Mouse (Mus musculus): ENCODE measurements at regions not wholly inside any gene's neighbourhood (a gene's known extent, or its start where the extent isn't known, plus 50 kb on each side); places are given as distances from the start of the nearest gene placed in this dataset.

GRCm38 (mm10) chr8:126808496-126808895 is 137.1 kb downstream of the Tomm20 start:
- no peak for DNase-seq (ENCODE audit: low read depth)

GRCm38 (mm10) chr8:126807171-126807768 is 138.4 kb downstream of the Tomm20 start:
- no peak for DNase-seq (ENCODE audit: low read depth)

GRCm38 (mm10) chr8:126806591-126806990 is 139.1 kb downstream of the Tomm20 start:
- no peak for DNase-seq (ENCODE audit: low read depth)

- DNase-seq (ENCODE audit: low read depth): no peak
These were observed 139.5 kb downstream of the Tomm20 start for GRCm38 (mm10) chr8:126806181-126806560.

- no peak for DNase-seq (ENCODE audit: low read depth)
These were observed 140.1 kb downstream of the Tomm20 start for GRCm38 (mm10) chr8:126805365-126806180.

GRCm38 (mm10) chr8:126804115-126804514 is 141.5 kb downstream of the Tomm20 start:
- DNase-seq (ENCODE audit: low read depth): no peak

- DNase-seq (ENCODE audit: low read depth): no peak
These were observed 143.0 kb downstream of the Tomm20 start for GRCm38 (mm10) chr8:126802641-126803040.

- no peak for DNase-seq (ENCODE audit: low read depth)
These were observed 144.7 kb downstream of the Tomm20 start for GRCm38 (mm10) chr8:126800976-126801375.

GRCm38 (mm10) chr8:126797571-126798334 is 147.9 kb downstream of the Tomm20 start:
- DNase-seq (ENCODE audit: low read depth): peak; percentile 71

GRCm38 (mm10) chr8:126793657-126794056 is 152.0 kb downstream of the Tomm20 start:
- DNase-seq (ENCODE audit: low read depth): no peak

- DNase-seq (ENCODE audit: low read depth): no peak
These were observed 154.6 kb downstream of the Tomm20 start for GRCm38 (mm10) chr8:126791069-126791468.

- no peak for DNase-seq (ENCODE audit: low read depth)
These were observed 155.4 kb downstream of the Tomm20 start for GRCm38 (mm10) chr8:126790214-126790613.

- no peak for DNase-seq (ENCODE audit: low read depth)
These were observed 156.6 kb downstream of the Tomm20 start for GRCm38 (mm10) chr8:126789076-126789475.

- no peak for DNase-seq (ENCODE audit: low read depth)
These were observed 157.0 kb downstream of the Tomm20 start for GRCm38 (mm10) chr8:126788669-126789068.

- DNase-seq (ENCODE audit: low read depth): no peak
These were observed 158.2 kb downstream of the Tomm20 start for GRCm38 (mm10) chr8:126787398-126787797.

GRCm38 (mm10) chr8:126785211-126785610 is 160.4 kb downstream of the Tomm20 start:
- DNase-seq (ENCODE audit: low read depth): no peak

- DNase-seq (ENCODE audit: low read depth): no peak
These were observed 161.0 kb downstream of the Tomm20 start for GRCm38 (mm10) chr8:126784604-126785003.

- no peak for DNase-seq (ENCODE audit: low read depth)
These were observed 161.8 kb downstream of the Tomm20 start for GRCm38 (mm10) chr8:126783703-126784440.

GRCm38 (mm10) chr8:126778673-126779072 is 167.0 kb downstream of the Tomm20 start:
- no peak for DNase-seq (ENCODE audit: low read depth)

- DNase-seq (ENCODE audit: low read depth): no peak
These were observed 167.5 kb downstream of the Tomm20 start for GRCm38 (mm10) chr8:126778131-126778530.

- no peak for DNase-seq (ENCODE audit: low read depth)
These were observed 168.8 kb downstream of the Tomm20 start for GRCm38 (mm10) chr8:126776605-126777469.

Data from fibroblast of lung, adult 2 months (primary cell).